Mouse (Mus musculus) urinary bladder, adult 2 months (tissue): Measurements from ENCODE around the gene Dnajb2. TPM values are rescaled to one million over a fixed set of nuclear protein-coding genes. Genes with fewer than 3 reads are reported as not detected.

Experiments
- DNase-seq: peaks from one replicate; pipeline ENCODE4 v3.0.0; 2022; ENCODE audit warnings: low spot score
- polyA plus RNA-seq: library from polyadenylated mRNA; depleted of rRNA; stranded (reverse); fragments of >200 nt; gene quantifications from 2 replicates; pipeline ENCODE4 v1.2.3, GENCODE M21; 2012; rRNA removed

Gene Dnajb2
- polyA plus RNA-seq, 1 experiment, result 37.8 TPM

GRCm38 (mm10) chr1:75292476-75293330, 56.5 kb downstream of the Dnajb2 start:
- no peak for DNase-seq

DNA sequence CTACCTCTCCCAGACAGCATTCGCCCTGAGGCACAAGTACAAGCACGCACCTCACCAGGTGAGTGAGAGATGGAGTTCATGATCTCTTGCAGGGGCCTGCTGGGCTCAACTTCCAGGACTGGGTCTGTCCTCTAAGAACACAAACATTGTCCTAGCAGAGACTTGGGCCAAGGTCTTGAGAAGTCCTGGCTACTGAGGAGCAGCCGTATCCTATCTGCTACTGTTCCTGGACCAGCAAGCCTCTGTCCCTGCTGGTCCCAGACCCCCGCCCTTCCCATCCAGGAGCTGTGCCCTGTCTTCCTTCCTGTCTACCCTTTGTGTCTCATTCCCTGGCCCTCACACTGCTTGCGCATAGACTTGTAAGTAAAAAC, 57.1 kb downstream of the Dnajb2 start:
- DNase-seq, result no peak

- no peak for DNase-seq
These were observed 58.1 kb downstream of the Dnajb2 start for GRCm38 (mm10) chr1:75294294-75294693.

Other genes starting within 250 kb of the Dnajb2 start
- 3.4 and 4.3 TPM in 2 replicates for gene Nhej1, start 111.2 kb upstream of the Dnajb2 start, polyA plus RNA-seq
- gene Slc23a3, start 102.5 kb upstream of the Dnajb2 start, polyA plus RNA-seq, result 0.91 and 1.2 TPM in 2 replicates
- gene Cnppd1, start 93.7 kb upstream of the Dnajb2 start, polyA plus RNA-seq, result 50.8 and 51.7 TPM in 2 replicates
- 60.5 and 61.5 TPM in 2 replicates for gene Retreg2, start 93.6 kb upstream of the Dnajb2 start, polyA plus RNA-seq
- gene Zfand2b, start 67.8 kb upstream of the Dnajb2 start, polyA plus RNA-seq, result 37.7 and 45.2 TPM in 2 replicates
- 11.2 and 13.4 TPM in 2 replicates for gene Abcb6, start 56.0 kb upstream of the Dnajb2 start, polyA plus RNA-seq
- 33.5 and 39.1 TPM in 2 replicates for gene Ankzf1, start 44.3 kb upstream of the Dnajb2 start, polyA plus RNA-seq
- gene Atg9a, start 44.2 kb upstream of the Dnajb2 start, polyA plus RNA-seq, result 30.4 and 36.3 TPM in 2 replicates
- gene Glb1l, start 25.6 kb upstream of the Dnajb2 start, polyA plus RNA-seq, result 28.9 and 33.6 TPM in 2 replicates
- gene Stk16, start 25.6 kb upstream of the Dnajb2 start, polyA plus RNA-seq, result 149 and 188 TPM in 2 replicates
- gene Tuba4a, start 16.5 kb upstream of the Dnajb2 start, polyA plus RNA-seq, result 29.2 and 60.9 TPM in 2 replicates
- not detected in 2 replicates for gene A630095N17Rik, start 4.3 kb upstream of the Dnajb2 start, polyA plus RNA-seq
- 0.40 and 0.65 TPM in 2 replicates for gene Ptprn, start 28.1 kb downstream of the Dnajb2 start, polyA plus RNA-seq
- gene Resp18, start 42.0 kb downstream of the Dnajb2 start, polyA plus RNA-seq, result 0.31 and 0.52 TPM in 2 replicates
- gene Dnpep, start 81.6 kb downstream of the Dnajb2 start, polyA plus RNA-seq, result 106 and 124 TPM in 2 replicates
- 1,825 and 2,682 TPM in 2 replicates for gene Des, start 123.9 kb downstream of the Dnajb2 start, polyA plus RNA-seq
- 91.1 and 102 TPM in 2 replicates for gene Speg, start 138.9 kb downstream of the Dnajb2 start, polyA plus RNA-seq
- gene Gmppa, start 199.5 kb downstream of the Dnajb2 start, polyA plus RNA-seq, result 140 and 188 TPM in 2 replicates
- 0.03 and 0.06 TPM in 2 replicates for gene Asic4, start 214.0 kb downstream of the Dnajb2 start, polyA plus RNA-seq
- gene Chpf, start 242.9 kb downstream of the Dnajb2 start, polyA plus RNA-seq, result 65.0 and 69.4 TPM in 2 replicates
- gene Tmem198, start 243.1 kb downstream of the Dnajb2 start, polyA plus RNA-seq, result 1.1 and 1.6 TPM in 2 replicates